Mouse (Mus musculus) Muller cell, postnatal 12 days (primary cell): ENCODE measurements around the gene Mplkip.

Source experiments
- DNase-seq: peaks from one replicate; pipeline ENCODE4 v3.0.0-alpha.2; 2015; ENCODE audit errors: inconsistent ontology term

The Mplkip gene

DNA sequence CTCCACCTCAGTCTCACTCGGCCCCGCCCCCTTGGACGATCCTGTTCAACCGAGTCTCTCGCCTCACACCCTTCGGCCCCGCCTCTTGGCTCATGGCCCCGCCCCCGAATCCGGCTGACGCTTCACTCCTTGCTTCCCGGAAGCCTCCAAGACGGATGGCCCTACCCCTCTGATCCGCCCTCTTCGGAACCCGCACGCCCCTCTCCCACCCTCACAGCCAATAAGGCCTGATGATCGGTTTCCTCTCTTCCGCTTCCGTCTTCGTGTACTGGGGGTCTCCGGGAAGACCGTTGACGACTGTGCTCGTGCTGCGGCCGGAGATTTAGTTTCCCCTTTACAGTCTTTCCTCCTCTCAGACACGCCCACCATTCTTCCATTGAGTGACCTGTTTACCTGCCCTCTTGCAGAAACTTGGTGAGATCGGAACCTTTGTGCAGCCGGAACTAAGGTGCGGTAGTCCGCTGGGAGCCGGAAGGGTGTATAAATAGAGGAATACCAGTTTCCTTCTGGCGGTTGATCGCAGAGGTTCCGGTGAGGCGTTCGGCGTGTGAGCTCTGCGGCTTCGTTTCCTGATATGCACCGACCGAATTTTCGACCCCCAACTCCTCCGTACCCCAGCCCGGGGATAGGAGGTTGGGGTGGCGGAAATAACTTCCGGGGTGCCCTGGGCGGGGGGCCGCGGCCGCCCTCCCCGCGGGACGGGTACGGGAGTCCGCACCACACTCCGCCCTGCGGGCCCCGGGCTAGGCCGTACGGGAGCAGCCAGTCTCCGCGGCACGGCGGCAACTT lies at the start of gene Mplkip, which contains the start of gene Sugct:
Gene Mplkip, plus strand, starts transcription at position 282 of the 789 bp plus-strand sequence.
Gene Sugct, minus strand, starts transcription at position 643 of the 789 bp plus-strand sequence.
- peak; percentile 100 for DNase-seq

GRCm38 (mm10) chr13:17667380-17667779 lies 27.6 kb upstream of the Mplkip start:
- no peak for DNase-seq

GRCm38 (mm10) chr13:17671122-17671521 lies 23.9 kb upstream of the Mplkip start:
- DNase-seq = no peak

DNA sequence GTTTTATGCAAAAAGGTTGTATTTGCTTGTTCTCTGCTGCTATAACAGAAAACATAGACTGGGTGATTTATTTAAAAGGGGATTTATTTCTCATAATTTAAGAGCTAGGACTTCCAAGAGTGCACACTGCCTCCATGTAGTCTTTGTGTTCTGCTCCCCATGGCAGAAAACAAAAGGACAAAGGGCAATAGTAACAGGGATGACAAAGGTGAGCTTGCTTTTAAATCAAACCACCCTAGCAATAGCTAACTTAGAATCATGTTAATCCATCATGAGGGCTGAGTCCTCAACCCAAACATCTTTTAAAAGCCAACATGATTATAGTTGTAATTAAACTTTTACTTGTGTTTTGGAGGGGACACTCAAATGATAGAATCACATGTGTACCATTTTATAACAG lies 5.5 kb upstream of the Mplkip start:
- DNase-seq = no peak

DNA sequence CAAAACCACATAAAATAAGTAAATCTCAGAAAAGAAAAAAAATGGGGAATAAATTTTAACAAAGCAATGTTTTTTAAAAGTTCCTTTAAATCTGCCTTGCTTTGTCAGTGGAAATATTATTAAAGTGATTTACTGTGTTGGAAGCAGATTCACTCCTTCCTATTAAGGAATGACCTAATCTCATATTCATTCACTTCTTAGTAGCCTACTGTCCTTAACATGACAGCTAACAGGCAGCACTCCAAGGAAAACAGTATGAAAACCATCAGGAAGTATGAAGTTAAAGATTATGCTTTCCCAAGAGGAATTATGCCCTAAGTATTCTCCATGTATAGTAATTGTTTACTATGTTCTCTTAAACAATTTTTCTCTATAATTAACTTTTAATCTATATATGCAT lies 4.3 kb upstream of the Mplkip start:
- peak; percentile 14 for DNase-seq

DNA sequence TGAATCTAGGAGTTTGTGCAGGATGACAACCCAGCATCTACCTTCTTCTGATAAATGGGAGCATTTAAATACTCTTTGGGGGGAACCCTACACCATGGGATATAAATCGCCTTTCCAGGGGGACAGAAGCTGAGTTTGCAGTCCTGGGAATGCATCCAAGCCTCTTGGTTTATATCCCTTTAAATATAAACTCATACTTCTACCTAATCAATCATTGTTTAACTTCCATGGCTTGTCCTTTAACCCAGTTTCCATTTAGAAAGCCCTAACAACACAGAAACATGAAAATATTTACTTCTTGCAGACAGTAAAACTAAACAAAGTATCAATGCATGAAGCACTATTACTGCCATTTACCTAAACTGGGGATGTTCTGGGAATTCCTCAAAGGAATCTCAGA lies 3.6 kb upstream of the Mplkip start:
- DNase-seq = no peak

DNA sequence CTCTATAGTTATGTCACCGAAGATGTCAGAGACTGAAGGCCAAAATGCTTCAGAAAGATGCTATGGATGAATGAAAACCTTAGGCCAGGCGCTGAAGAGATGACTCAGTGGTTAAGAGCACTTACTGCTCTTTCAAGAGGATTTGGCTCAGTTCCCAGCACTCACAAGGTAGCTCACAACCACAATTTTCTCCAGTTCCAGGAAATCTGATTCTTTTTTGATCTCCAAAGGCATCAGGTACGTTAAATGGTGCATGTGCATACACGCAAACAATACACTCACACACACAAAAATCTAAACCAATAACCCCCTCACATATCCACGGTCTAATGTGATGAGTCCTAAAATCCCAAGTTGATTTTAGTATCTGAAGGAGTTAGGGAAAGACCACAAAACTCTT lies 1.2 kb upstream of the Mplkip start:
- DNase-seq = peak; percentile 9

DNA sequence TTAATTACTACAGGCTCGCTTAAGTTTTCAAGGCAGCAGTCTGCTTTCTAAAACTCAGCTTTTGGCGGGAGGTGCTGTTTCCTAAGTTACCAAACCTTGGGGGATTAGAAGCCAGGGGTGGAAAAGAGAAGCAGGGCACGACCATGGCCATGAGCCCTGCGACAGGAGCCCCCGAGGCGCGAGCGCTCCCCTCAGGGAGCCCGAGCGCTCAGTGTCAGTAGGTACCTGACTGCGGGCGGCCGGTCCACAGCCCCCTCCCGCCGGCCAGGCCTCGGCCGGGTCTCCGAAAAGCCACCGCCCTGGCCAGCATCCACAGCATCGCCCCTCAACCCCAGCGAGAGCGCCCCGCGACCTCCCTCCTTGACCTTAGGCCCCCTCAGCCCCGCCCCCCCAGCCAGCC lies 578 bp upstream of the Mplkip start:
- no peak for DNase-seq

GRCm38 (mm10) chr13:17695898-17696580 lies 1.0 kb downstream of the Mplkip start:
- DNase-seq = no peak

GRCm38 (mm10) chr13:17700090-17700715 lies 5.2 kb downstream of the Mplkip start:
- DNase-seq = no peak

- DNase-seq = no peak
Observed at GRCm38 (mm10) chr13:17701322-17701721, 6.3 kb downstream of the Mplkip start.

DNA sequence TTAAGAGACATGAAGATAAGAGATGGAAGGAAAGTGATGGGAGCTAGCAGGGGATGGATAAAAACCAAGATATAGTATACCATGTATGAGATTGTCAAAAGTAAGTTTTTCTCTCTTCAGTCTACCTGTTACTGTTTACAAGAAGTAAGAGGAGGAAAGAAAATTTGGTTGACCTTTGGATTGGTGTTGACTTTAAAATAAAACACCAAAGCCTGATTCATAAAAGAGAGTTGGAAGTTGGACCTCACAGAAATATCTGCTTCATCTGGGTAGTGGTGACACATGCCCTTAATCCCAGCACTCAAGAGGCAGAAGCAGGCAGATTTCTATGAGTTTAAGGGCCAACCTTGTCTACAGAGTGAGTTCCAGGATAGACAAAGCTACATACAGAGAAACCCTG lies 7.3 kb downstream of the Mplkip start:
- DNase-seq = no peak

DNA sequence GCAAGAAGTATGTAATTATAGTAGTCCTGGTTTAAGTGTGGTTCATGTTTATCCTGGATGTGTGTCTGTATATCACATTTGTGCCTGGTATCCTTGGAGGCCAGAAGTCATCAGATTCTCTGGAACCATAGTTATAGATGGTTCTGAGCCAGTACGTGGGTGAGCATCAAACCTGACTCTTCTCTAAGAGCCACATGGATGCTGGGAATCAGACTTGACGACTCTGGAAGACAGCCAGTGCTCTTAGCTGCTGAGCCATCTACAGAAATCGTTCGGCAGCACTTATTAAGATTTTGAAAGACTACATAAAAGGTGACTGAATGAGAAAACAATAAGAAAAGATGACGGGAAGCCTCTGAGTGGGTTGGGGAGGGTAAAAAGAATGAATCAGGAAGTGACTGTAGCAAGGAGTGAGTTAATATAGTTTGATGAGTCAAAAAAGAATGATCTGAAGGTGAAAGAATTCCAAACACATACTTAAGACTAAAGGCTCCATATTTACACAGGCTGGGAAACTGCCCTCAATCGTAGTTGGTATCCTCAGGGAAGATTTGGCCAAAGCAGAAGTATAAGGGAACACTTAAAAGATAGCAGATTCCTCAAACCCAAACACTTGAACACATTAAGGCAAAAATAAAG lies 10.3 kb downstream of the Mplkip start:
- DNase-seq = peak; percentile 9

GRCm38 (mm10) chr13:17708784-17709311 lies 13.9 kb downstream of the Mplkip start:
- no peak for DNase-seq

GRCm38 (mm10) chr13:17717357-17717756 lies 22.4 kb downstream of the Mplkip start:
- DNase-seq = no peak

DNA sequence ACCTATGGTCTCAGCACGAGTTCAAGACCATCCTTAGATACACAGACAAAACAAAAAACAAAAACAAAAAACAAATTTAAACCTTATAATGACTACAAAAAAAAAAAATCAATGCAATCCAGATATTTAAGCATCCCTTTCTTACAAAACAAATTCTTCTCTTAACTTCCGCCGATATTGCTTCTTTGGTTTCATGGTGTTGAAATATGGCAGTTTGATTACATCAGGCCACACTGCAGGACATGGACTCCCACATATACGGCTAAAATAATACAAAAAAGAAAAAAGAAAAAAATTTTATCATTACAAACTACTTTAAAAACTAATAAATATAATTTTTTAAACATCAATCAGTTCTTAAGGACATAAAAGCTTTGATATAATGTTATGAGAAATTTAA lies 32.9 kb downstream of the Mplkip start:
- DNase-seq = no peak

GRCm38 (mm10) chr13:17728798-17729197 lies 33.8 kb downstream of the Mplkip start:
- no peak for DNase-seq
